Mouse (Mus musculus): Measurements from ENCODE around the gene Tusc2. TPM values are rescaled to one million over a fixed set of nuclear protein-coding genes. Genes with fewer than 3 reads are reported as not detected.

The Tusc2 gene
- polyA plus RNA-seq, 1 experiment from 2014 or later, result 53.0 TPM

DNA sequence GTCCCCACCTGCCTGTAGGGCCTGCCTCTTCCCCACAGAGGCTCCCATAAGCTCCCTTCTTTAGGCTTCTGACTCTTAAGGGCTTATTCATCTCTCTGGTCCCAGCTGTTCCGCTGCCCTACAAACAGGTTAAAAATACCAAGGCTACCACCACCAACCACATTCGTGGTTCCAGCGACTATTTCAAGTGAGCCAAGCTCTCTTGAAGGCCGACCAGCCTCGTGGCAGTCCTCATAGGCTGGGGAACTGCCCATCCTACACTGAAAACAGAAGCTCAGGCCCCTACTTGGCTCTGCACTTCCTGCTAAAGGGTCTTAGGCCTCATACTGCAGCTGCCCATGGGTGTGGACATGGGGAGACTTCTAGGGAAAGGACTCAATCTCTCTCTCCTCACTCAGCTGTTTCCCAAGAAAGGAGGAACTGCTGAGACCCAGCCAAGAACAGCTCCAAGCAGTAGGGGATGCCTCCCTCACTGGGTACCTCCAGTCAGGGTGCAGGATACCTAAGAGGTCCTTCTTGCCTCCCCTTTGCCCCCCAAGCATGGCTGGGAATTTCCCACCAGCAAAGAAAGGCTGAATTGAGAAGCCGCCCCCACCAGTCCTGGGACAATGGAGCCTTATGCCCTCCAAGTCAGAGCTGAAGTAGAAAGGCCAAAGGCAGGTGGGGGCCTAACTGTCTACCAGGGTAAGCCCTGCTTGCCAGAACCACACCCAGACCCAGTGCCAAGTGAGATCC is 48.6 kb downstream of the Tusc2 start:
- Histone ChIP-seq H3K4me2 (ENCODE audit: low read length) (peak overlapping the region; percentile 70), H3K27ac (replicated peaks in 1 of 2; ENCODE audit: control insufficient read depth in 1 of 2, insufficient read depth in 1 of 2, low read depth in 2 of 2, low read length in 2 of 2) (peak overlapping the region; percentile 86 to 94), H3K27me3 (ENCODE audit: control insufficient read depth, insufficient read depth, low read length) (no peaks in the 10 kb centered on the region), H3K9me3 (ENCODE audit: control insufficient read depth, low read length) (no peaks in the 10 kb centered on the region), H3K4me3 (ENCODE audit: control insufficient read depth in 1 of 2, insufficient read depth in 1 of 2, low read depth in 1 of 2, low read length in 2 of 2) (no peak overlapping the region), H3K4me1 (ENCODE audit: control insufficient read depth in 2 of 2, insufficient read depth in 2 of 2, low read length in 2 of 2) (peaks cover 44 to 68% of the 10 kb centered on the region in 2 experiments), H3K36me3 (ENCODE audit: control insufficient read depth, insufficient read depth, low read length) (peaks cover 31% of the 10 kb centered on the region), H3K9ac (ENCODE audit: low read length) (peak overlapping the region; percentile 80)
- ATAC-seq (ENCODE audit: insufficient number of reproducible peaks, insufficient read depth, low FRiP score, low read depth), result no peak
- WGBS, result 59% methylated on average over 6 of the region's 6 CpGs

DNA sequence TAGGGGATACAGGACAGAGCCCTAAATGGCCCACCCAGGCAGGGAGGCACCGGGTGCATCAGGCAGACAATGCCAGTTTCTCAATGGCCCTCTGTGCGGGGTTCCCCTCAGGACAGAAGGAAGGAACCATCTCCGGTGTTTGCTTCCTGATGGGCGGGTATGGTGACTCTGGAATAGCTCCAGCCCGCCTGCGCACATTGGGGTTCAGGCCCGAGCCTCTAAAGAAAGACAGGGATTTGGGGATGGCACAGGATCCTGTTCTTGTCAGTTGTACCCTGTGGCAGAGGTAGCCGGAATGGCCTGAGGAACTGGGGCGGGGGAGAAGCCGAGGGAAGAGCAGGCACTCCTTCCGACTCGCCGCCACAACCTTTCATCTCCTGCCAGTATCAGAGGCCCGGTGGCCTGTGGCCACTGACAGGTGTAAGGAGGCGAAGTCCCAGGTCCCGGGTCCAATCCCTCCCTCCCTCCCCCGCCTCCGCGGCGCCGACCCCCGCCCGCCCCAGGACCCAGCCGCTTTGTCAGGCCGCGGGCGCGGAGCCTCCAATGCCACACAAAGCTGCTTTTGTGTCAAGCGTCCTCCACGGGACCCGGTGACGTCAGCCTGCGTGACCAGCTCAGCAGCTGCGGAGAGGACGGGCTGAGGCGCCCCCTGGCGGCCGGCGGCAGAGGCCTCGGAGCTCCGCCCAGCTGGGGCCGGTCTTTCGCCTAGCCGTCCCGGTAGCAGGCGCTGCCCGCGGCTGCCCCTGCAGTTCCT is 49.3 kb downstream of the Tusc2 start:
- Histone ChIP-seq H3K9ac (ENCODE audit: low read length) (peak overlapping the region; percentile 80), H3K27me3 (ENCODE audit: control insufficient read depth, insufficient read depth, low read length) (no peaks in the 10 kb centered on the region), H3K9me3 (ENCODE audit: control insufficient read depth, low read length) (no peaks in the 10 kb centered on the region), H3K4me1 (ENCODE audit: control insufficient read depth in 2 of 2, insufficient read depth in 2 of 2, low read length in 2 of 2) (peaks cover 38 to 61% of the 10 kb centered on the region in 2 experiments), H3K4me3 (ENCODE audit: control insufficient read depth in 1 of 2, insufficient read depth in 1 of 2, low read depth in 1 of 2, low read length in 2 of 2) (peak overlapping the region; percentile 31 to 33), H3K4me2 (ENCODE audit: low read length) (peak overlapping the region; percentile 70), H3K27ac (replicated peaks in 1 of 2; ENCODE audit: control insufficient read depth in 1 of 2, insufficient read depth in 1 of 2, low read depth in 2 of 2, low read length in 2 of 2) (peak overlapping the region; percentile 86 to 94), H3K36me3 (ENCODE audit: control insufficient read depth, insufficient read depth, low read length) (peaks cover 39% of the 10 kb centered on the region)
- 6% methylated on average over 39 of the region's 48 CpGs for WGBS
- peak; percentile 87 for ATAC-seq (ENCODE audit: insufficient number of reproducible peaks, insufficient read depth, low FRiP score, low read depth)

DNA sequence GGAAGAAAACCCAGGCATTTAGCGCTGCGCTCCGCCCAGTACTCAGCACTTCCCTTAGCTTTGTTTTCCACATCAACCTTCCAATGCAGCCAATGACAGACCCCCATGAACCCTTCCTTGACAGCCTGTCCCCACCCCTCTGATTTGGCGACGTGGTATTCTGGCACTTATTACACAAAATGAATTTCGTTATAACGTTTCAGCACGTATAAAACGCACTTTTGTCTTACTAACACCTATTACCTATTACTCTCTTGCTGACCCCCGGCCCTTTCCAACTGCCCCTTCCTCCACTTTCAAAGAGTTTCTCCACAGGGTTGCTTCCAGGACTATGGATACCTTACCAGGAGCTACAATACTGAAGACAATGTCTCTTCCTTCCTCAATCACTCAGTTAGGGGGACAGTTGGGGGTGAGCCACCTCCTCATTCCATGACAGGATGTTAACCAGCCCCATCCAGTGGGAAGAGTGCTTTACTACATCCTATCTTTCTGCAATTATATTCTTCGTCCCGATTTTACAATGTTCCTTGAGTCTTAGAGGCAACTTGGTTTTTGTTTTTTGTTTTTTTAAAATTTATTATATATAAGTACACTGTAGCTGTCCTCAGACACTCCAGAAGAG is 50.0 kb downstream of the Tusc2 start:
- 11% methylated on average over 12 of the region's 12 CpGs for WGBS
- H3K9me3 ChIP-seq (ENCODE audit: control insufficient read depth, low read length), result no peaks in the 10 kb centered on the region
- no peak for ATAC-seq (ENCODE audit: insufficient number of reproducible peaks, insufficient read depth, low FRiP score, low read depth)

DNA sequence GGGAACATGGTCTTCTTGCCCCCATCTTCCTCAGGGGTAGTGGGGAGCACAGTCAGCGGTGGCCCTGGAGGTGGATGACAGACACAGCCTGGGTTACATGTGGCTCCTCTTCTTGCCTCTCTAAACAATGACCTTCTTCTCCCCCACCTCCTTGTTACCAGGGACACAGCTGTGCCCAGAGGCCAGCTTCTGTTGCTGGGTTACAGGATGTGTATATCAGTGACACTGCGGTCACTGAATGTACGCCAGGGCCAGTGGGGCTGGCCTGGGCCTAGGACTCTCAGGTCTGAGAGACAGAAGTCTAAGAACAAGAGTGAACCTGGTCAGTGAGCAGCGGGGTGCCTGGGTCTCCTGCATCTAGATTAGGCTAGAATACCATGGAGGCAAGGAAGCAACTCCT is 52.0 kb downstream of the Tusc2 start:
- Histone ChIP-seq H3K36me3 (ENCODE audit: control insufficient read depth, insufficient read depth, low read length) (peaks cover 63% of the 10 kb centered on the region), H3K4me2 (ENCODE audit: low read length) (no peak overlapping the region), H3K4me3 (ENCODE audit: control insufficient read depth in 1 of 2, insufficient read depth in 1 of 2, low read depth in 1 of 2, low read length in 2 of 2) (no peak overlapping the region), H3K27me3 (ENCODE audit: control insufficient read depth, insufficient read depth, low read length) (no peaks in the 10 kb centered on the region), H3K9me3 (ENCODE audit: control insufficient read depth, low read length) (no peaks in the 10 kb centered on the region), H3K9ac (ENCODE audit: low read length) (0 out of 2 replicates have a peak overlapping the region, but pooled peaks have one; percentile 34), H3K27ac (replicated peaks in 1 of 2; ENCODE audit: control insufficient read depth in 1 of 2, insufficient read depth in 1 of 2, low read depth in 2 of 2, low read length in 2 of 2) (peak overlapping the region in 1 of 2 experiments; percentile 94; a peak in 1 of 4 replicates), H3K4me1 (ENCODE audit: control insufficient read depth in 2 of 2, insufficient read depth in 2 of 2, low read length in 2 of 2) (peaks cover 39 to 58% of the 10 kb centered on the region in 2 experiments)
- 61% methylated on average over 4 of the region's 4 CpGs for WGBS
- ATAC-seq (ENCODE audit: insufficient number of reproducible peaks, insufficient read depth, low FRiP score, low read depth), result no peak

More for the DNA sequence above, 50.0 kb downstream of the Tusc2 start:
- Histone ChIP-seq H3K27ac (replicated peaks in 1 of 2; ENCODE audit: control insufficient read depth in 1 of 2, insufficient read depth in 1 of 2, low read depth in 2 of 2, low read length in 2 of 2) (peak overlapping the region; percentile 62 to 94), H3K4me2 (ENCODE audit: low read length) (peak overlapping the region; percentile 70), H3K36me3 (ENCODE audit: control insufficient read depth, insufficient read depth, low read length) (peaks cover 45% of the 10 kb centered on the region), H3K4me1 (ENCODE audit: control insufficient read depth in 2 of 2, insufficient read depth in 2 of 2, low read length in 2 of 2) (peaks cover 35 to 58% of the 10 kb centered on the region in 2 experiments), H3K4me3 (ENCODE audit: control insufficient read depth in 1 of 2, insufficient read depth in 1 of 2, low read depth in 1 of 2, low read length in 2 of 2) (0 out of 4 replicates have a peak overlapping the region, but pooled peaks of 1 of the 2 experiments have one; percentile 21), H3K9ac (ENCODE audit: low read length) (peak overlapping the region; percentile 56), H3K27me3 (ENCODE audit: control insufficient read depth, insufficient read depth, low read length) (no peaks in the 10 kb centered on the region)

Other genes with a start within 250 kb of the Tusc2 start
- gene Hemk1, start 224.9 kb upstream of the Tusc2 start, polyA plus RNA-seq (2014; fragmentation: Nextera tagmentation; extraction: Ambion mirVana), result 13.6 and 14.2 TPM in 2 replicates
- 0.51 and 1.1 TPM in 2 replicates for gene 6430571L13Rik, start 222.7 kb upstream of the Tusc2 start, polyA plus RNA-seq (2014; fragmentation: Nextera tagmentation; extraction: Ambion mirVana)
- gene Cacna2d2, start 163.6 kb upstream of the Tusc2 start, polyA plus RNA-seq (2014; fragmentation: Nextera tagmentation; extraction: Ambion mirVana), result 3.0 and 5.6 TPM in 2 replicates
- 38.6 and 39.7 TPM in 2 replicates for gene Tmem115, start 29.3 kb upstream of the Tusc2 start, polyA plus RNA-seq (2014; fragmentation: Nextera tagmentation; extraction: Ambion mirVana)
- gene Cyb561d2, start 21.1 kb upstream of the Tusc2 start, polyA plus RNA-seq (2014; fragmentation: Nextera tagmentation; extraction: Ambion mirVana), result 17.6 and 22.8 TPM in 2 replicates
- 28.4 and 31.6 TPM in 2 replicates for gene Nprl2, start 21.0 kb upstream of the Tusc2 start, polyA plus RNA-seq (2014; fragmentation: Nextera tagmentation; extraction: Ambion mirVana)
- gene Zmynd10, start 16.0 kb upstream of the Tusc2 start, polyA plus RNA-seq (2014; fragmentation: Nextera tagmentation; extraction: Ambion mirVana), result 0.27 TPM in 1 of 2 replicates, not detected in the other
- 42.5 and 47.7 TPM in 2 replicates for gene Rassf1, start 11.7 kb upstream of the Tusc2 start, polyA plus RNA-seq (2014; fragmentation: Nextera tagmentation; extraction: Ambion mirVana)
- 94.1 and 103 TPM in 2 replicates for gene Hyal2, start 4.7 kb downstream of the Tusc2 start, polyA plus RNA-seq (2014; fragmentation: Nextera tagmentation; extraction: Ambion mirVana)
- 4.4 and 4.6 TPM in 2 replicates for gene Hyal1, start 13.7 kb downstream of the Tusc2 start, polyA plus RNA-seq (2014; fragmentation: Nextera tagmentation; extraction: Ambion mirVana)
- 10.0 and 14.9 TPM in 2 replicates for gene Naa80, start 15.6 kb downstream of the Tusc2 start, polyA plus RNA-seq (2014; fragmentation: Nextera tagmentation; extraction: Ambion mirVana)
- 0.46 and 0.53 TPM in 2 replicates for gene Hyal3, start 17.6 kb downstream of the Tusc2 start, polyA plus RNA-seq (2014; fragmentation: Nextera tagmentation; extraction: Ambion mirVana)
- gene Ifrd2, start 24.4 kb downstream of the Tusc2 start, polyA plus RNA-seq (2014; fragmentation: Nextera tagmentation; extraction: Ambion mirVana), result 44.6 and 45.7 TPM in 2 replicates
- gene Sema3b, start 46.0 kb downstream of the Tusc2 start, polyA plus RNA-seq (2014; fragmentation: Nextera tagmentation; extraction: Ambion mirVana), result 6.5 and 7.2 TPM in 2 replicates
- gene Gnai2, start 72.1 kb downstream of the Tusc2 start, polyA plus RNA-seq (2014; fragmentation: Nextera tagmentation; extraction: Ambion mirVana), result 379 and 410 TPM in 2 replicates
- gene Slc38a3, start 106.3 kb downstream of the Tusc2 start, polyA plus RNA-seq (2014; fragmentation: Nextera tagmentation; extraction: Ambion mirVana), result 2.7 TPM in 2 replicates
- gene Gnat1, start 116.5 kb downstream of the Tusc2 start, polyA plus RNA-seq (2014; fragmentation: Nextera tagmentation; extraction: Ambion mirVana), result 0.63 and 1.7 TPM in 2 replicates
- 4.6 and 6.2 TPM in 2 replicates for gene Sema3f, start 147.2 kb downstream of the Tusc2 start, polyA plus RNA-seq (2014; fragmentation: Nextera tagmentation; extraction: Ambion mirVana)
- gene Rbm5, start 207.7 kb downstream of the Tusc2 start, polyA plus RNA-seq (2014; fragmentation: Nextera tagmentation; extraction: Ambion mirVana), result 116 and 118 TPM in 2 replicates